Comparison of ENCODE assay signal across 8 mouse cellular contexts in the genomic region with DNA sequence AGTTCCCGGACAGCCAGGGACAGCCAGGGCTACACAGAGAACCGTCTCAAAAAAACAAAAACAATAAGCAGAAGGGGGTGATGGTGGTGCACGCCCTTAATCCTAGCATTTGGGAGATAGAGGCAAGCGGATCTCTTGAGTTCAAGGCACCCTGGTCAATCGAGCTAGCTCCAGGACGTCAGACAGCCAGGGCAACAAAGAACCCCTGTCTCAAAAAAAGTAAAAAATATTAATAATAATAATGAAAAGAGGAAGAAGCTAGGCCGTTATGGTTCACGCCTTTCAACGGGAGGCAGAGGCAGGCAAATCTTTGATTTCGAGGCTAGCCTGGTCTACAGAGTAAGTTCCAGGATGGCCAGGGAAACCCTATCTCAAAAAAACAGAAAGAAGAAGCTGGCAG. TPM values are rescaled to one million over a fixed set of nuclear protein-coding genes. Genes with fewer than 3 reads are reported as not detected.
A peak's percentile ranks its signal among the peaks of the same experiment; 100 is the strongest.
DNase-seq lines count a peak whose midpoint lies in the region; ATAC-seq and TF ChIP-seq lines count a peak whose summit lies in the region.

No protein-coding gene starts in this region.

- H3K4me3 ChIP-seq in heart, embryonic 12.5 days, result peak overlapping the region; percentile 95
- H3K4me3 ChIP-seq in G1E (ENCODE audit: low read depth, low read length), result peak overlapping the region; percentile 85; the same call in 1 of the 2 replicates
- 0 out of 2 replicates have a peak overlapping the region, but pooled peaks have one; percentile 73 for H3K4me3 ChIP-seq in hindbrain, embryonic 12.5 days
- no peak overlapping the region for H3K4me3 ChIP-seq in midbrain, embryonic 11.5 days (ENCODE audit: low read depth, low read length)

- H3K36me3 ChIP-seq in heart, embryonic 12.5 days, result peaks cover 10% of the 10 kb centered on the region
- peaks cover 22% of the 10 kb centered on the region for H3K36me3 ChIP-seq in G1E (replicated peaks)
- H3K36me3 ChIP-seq in hindbrain, embryonic 12.5 days, result no peaks in the 10 kb centered on the region
- peaks cover 5% of the 10 kb centered on the region; the same call in 1 of the 2 replicates for H3K36me3 ChIP-seq in midbrain, embryonic 11.5 days (ENCODE audit: control insufficient read depth, insufficient read depth, low read length)

- H3K4me2 ChIP-seq in heart, embryonic 12.5 days, result peak overlapping the region; percentile 69
- peak overlapping the region; percentile 59 for H3K4me2 ChIP-seq in hindbrain, embryonic 12.5 days (replicated peaks)
- H3K4me2 ChIP-seq in midbrain, embryonic 11.5 days, result no peak overlapping the region; the same call in 1 of the 2 replicates

- TF ChIP-seq CTCF in G1E (IDR thresholded peaks at IDR 0.05; ENCODE audit: low read depth, low read length), result no peak

- H3K4me1 ChIP-seq in heart, embryonic 12.5 days (replicated peaks), result peaks cover 25% of the 10 kb centered on the region
- H3K4me1 ChIP-seq in G1E (ENCODE audit: insufficient read depth, low read depth, low read length), result peaks cover 30% of the 10 kb centered on the region
- H3K4me1 ChIP-seq in hindbrain, embryonic 12.5 days, result peaks cover 22% of the 10 kb centered on the region
- H3K4me1 ChIP-seq in midbrain, embryonic 11.5 days (ENCODE audit: control insufficient read depth, insufficient read depth, low read length), result peaks cover 8% of the 10 kb centered on the region

- peak overlapping the region; percentile 96 for H3K27ac ChIP-seq in heart, embryonic 12.5 days (ENCODE audit: poor library complexity, severe bottlenecking)
- H3K27ac ChIP-seq in hindbrain, embryonic 12.5 days, result peak overlapping the region; percentile 97; the same call in 1 of the 2 replicates
- H3K27ac ChIP-seq in midbrain, embryonic 11.5 days (ENCODE audit: low read depth, low read length), result no peak overlapping the region

- DNase-seq in heart, adult 9 months (ENCODE audit: low spot score in 2 of 2), result no peak
- DNase-seq in G1E (ENCODE audit: low spot score), result no peak
- no peak for DNase-seq in midbrain, embryonic 11.5 days (ENCODE audit: low spot score, missing footprints)
- DNase-seq in frontal cortex, postnatal 14 days (ENCODE audit: low spot score in 2 of 2), result no peak
- no peak for DNase-seq in embryo, embryonic 9.5 days (ENCODE audit: extremely low spot score)
- DNase-seq in right cerebral cortex, postnatal 4 days, result no peak

- peak overlapping the region; percentile 97 for H3K9ac ChIP-seq in heart, embryonic 12.5 days
- H3K9ac ChIP-seq in hindbrain, embryonic 12.5 days, result 0 out of 2 replicates have a peak overlapping the region, but pooled peaks have one; percentile 92
- 0 out of 2 replicates have a peak overlapping the region, but pooled peaks have one; percentile 99 for H3K9ac ChIP-seq in midbrain, embryonic 11.5 days (ENCODE audit: low read length)

- H3K27me3 ChIP-seq in heart, embryonic 12.5 days (replicated peaks), result no peaks in the 10 kb centered on the region
- no peaks in the 10 kb centered on the region for H3K27me3 ChIP-seq in G1E (ENCODE audit: insufficient read depth, low read length)
- no peaks in the 10 kb centered on the region for H3K27me3 ChIP-seq in hindbrain, embryonic 12.5 days
- H3K27me3 ChIP-seq in midbrain, embryonic 11.5 days (ENCODE audit: control insufficient read depth, insufficient read depth, low read length), result no peaks in the 10 kb centered on the region

- 60% methylated on average over 10 of the region's 10 CpGs for WGBS in heart, embryonic 12.5 days
- WGBS in hindbrain, embryonic 12.5 days, result 71% methylated on average over 10 of the region's 10 CpGs
- 67% methylated on average over 10 of the region's 10 CpGs for WGBS in midbrain, embryonic 11.5 days

- H3K9me3 ChIP-seq in heart, embryonic 12.5 days (replicated peaks), result no peaks in the 10 kb centered on the region
- H3K9me3 ChIP-seq in G1E (replicated peaks), result no peaks in the 10 kb centered on the region
- no peaks in the 10 kb centered on the region for H3K9me3 ChIP-seq in hindbrain, embryonic 12.5 days (replicated peaks)
- no peaks in the 10 kb centered on the region for H3K9me3 ChIP-seq in midbrain, embryonic 11.5 days (ENCODE audit: control insufficient read depth, low read length)

- ATAC-seq in heart, embryonic 12.5 days (ENCODE audit: insufficient number of reproducible peaks, low FRiP score), result no peak
- no peak for ATAC-seq in G1E (ENCODE audit: extremely low read depth, insufficient number of reproducible peaks, low FRiP score, poor library complexity, severe bottlenecking)
- no peak for ATAC-seq in hindbrain, embryonic 12.5 days (ENCODE audit: low FRiP score)
- no peak for ATAC-seq in midbrain, embryonic 11.5 days (ENCODE audit: low FRiP score)

RNA-seq across cellular contexts. Expression of a gene that starts 1.1 kb away (rescaled TPM):
- 61.7 and 63.8 TPM in 2 replicates for polyA plus RNA-seq in heart, embryonic 12.5 days (2016; fragmentation: Nextera tagmentation; extraction: Ambion mirVana)
- total RNA-seq in G1E (2014; fragmentation: Nextera tagmentation) (371 and 441 TPM in 2 replicates), G1E (2017) (386 and 434 TPM in 2 replicates)
- 22.9 and 26.0 TPM in 2 replicates for polyA plus RNA-seq in G1E (2012)
- 102 and 109 TPM in 2 replicates for polyA plus RNA-seq in hindbrain, embryonic 12.5 days (2016; fragmentation: Nextera tagmentation; extraction: Ambion mirVana)
- polyA plus RNA-seq in midbrain, embryonic 11.5 days (2014; fragmentation: Nextera tagmentation; extraction: Ambion mirVana), result 127 and 139 TPM in 2 replicates
